Mouse (Mus musculus) erythroblast, embryonic 14.5 days (primary cell): Measurements from ENCODE around the gene Irgm1.

Experiments used
- GATA1 ChIP-seq: IDR thresholded peaks from 2 replicates; pipeline ENCODE4 v1.6.1; 2012; ENCODE audit warnings: low read length, inconsistent platforms, mixed read lengths
- TAL1 ChIP-seq: IDR thresholded peaks from 3 replicates; pipeline ENCODE4 v1.6.1; 2012; ENCODE audit warnings: low read length, inconsistent platforms, mixed read lengths

DNA sequence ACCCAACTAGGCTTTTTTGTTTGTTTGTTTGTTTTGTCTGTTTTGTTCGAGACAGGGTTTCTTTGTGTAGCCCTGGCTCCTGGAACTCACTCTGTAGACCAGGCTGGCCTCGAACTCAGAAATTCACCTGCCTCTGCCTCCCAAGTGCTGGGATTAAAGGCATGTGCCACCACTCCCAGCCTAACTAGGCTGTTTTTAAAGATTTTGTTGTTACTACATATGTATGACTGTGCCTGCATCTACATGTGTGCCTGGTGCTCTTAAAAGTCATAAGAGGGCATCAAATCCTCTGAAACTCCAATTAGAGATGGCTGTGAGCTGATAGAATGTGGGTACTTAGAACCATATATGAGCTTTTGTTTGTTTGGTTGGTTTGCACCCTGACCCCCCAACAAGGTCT is 40.2 kb downstream of the Irgm1 start:
- TF ChIP-seq GATA1 (no peak), TAL1 (no peak)
